Mouse (Mus musculus) intestine, embryonic 16.5 days (tissue): ENCODE data around the gene Rtn4rl1. TPM values are rescaled to one million over a fixed set of nuclear protein-coding genes. Genes with fewer than 3 reads are reported as not detected.

Source experiments
- ATAC-seq: fragments of 200-750 bp; cut with Nextera tagmentation; 2 replicates; pipeline ENCODE4 v1.8.0; 2017; ENCODE audit warnings: moderate TSS enrichment, moderate library complexity
- H3K27ac ChIP-seq: fragments of 300-500 bp; sonication (generic); 2 replicates; pipeline ENCODE4 v1.5.1; 2014; ENCODE audit warnings: mild to moderate bottlenecking, low read length
- H3K27me3 ChIP-seq: fragments of 300-500 bp; sonication (generic); replicated peaks from 2 replicates; pipeline ENCODE4 v1.6.1; 2014; ENCODE audit warnings: low read length, control low read depth, mixed read lengths; ENCODE audit not compliant: control insufficient read depth, insufficient read depth
- H3K36me3 ChIP-seq: fragments of 300-500 bp; sonication (generic); 2 replicates; pipeline ENCODE4 v1.6.1; 2014; ENCODE audit warnings: low read length, control low read depth; ENCODE audit not compliant: control insufficient read depth, insufficient read depth
- H3K4me1 ChIP-seq: fragments of 300-500 bp; sonication (generic); 2 replicates; pipeline ENCODE4 v1.6.1; 2014; ENCODE audit warnings: low read length, control low read depth, mixed read lengths; ENCODE audit not compliant: control insufficient read depth, insufficient read depth
- H3K4me2 ChIP-seq: fragments of 300-500 bp; sonication (generic); 2 replicates; pipeline ENCODE4 v1.6.1; 2014; ENCODE audit warnings: low read depth, low read length, control low read depth
- H3K4me3 ChIP-seq: fragments of 300-500 bp; sonication (generic); 2 replicates; pipeline ENCODE4 v1.5.1; 2014; ENCODE audit warnings: mild to moderate bottlenecking, low read length
- H3K9ac ChIP-seq: fragments of 300-500 bp; sonication (generic); 2 replicates; pipeline ENCODE4 v1.6.1; 2014; ENCODE audit warnings: low read depth, low read length
- H3K9me3 ChIP-seq: fragments of 300-500 bp; sonication (generic); 2 replicates; pipeline ENCODE4 v1.6.1; 2016; ENCODE audit warnings: low read length, control low read depth; ENCODE audit not compliant: control insufficient read depth
- WGBS: fragments of 180-500 bp; shearing (Covaris S2); extraction: QIAGEN DNeasy Blood & Tissue Kit; methylation state at CpG from one replicate; pipeline ENCODE4 v1.1.7; 2014; 5-methylcytosine and 5-hydroxymethylcytosine counted together
- polyA plus RNA-seq: library from polyadenylated mRNA; unstranded; fragments of >200 nt; fragmentation: Nextera tagmentation; extraction: Ambion mirVana; gene quantifications from 2 replicates; pipeline ENCODE4 v1.2.1, GENCODE M21; 2015

Rtn4rl1 gene
- polyA plus RNA-seq, 1 experiment from 2014 or later: 1.5 TPM

GRCm38 (mm10) chr11:75192336-75193214 is 1.0 kb upstream of the Rtn4rl1 start:
- no peaks in the 10 kb centered on the region for H3K36me3 ChIP-seq
- H3K27ac ChIP-seq: no peak overlapping the region
- H3K9ac ChIP-seq: peak overlapping the region; percentile 60
- H3K27me3 ChIP-seq: peaks cover 36% of the 10 kb centered on the region
- peaks cover 26% of the 10 kb centered on the region for H3K4me1 ChIP-seq
- WGBS: 25% methylated on average over 13 of the region's 13 CpGs
- H3K4me3 ChIP-seq: peak overlapping the region; percentile 60
- peak; percentile 43 for ATAC-seq
- H3K4me2 ChIP-seq: peak overlapping the region; percentile 90
- no peaks in the 10 kb centered on the region for H3K9me3 ChIP-seq

GRCm38 (mm10) chr11:75194121-75194849 is 702 bp downstream of the Rtn4rl1 start:
- peaks cover 36% of the 10 kb centered on the region for H3K27me3 ChIP-seq
- no peak for ATAC-seq
- H3K27ac ChIP-seq: no peak overlapping the region
- H3K4me3 ChIP-seq: peak overlapping the region; percentile 60
- H3K9ac ChIP-seq: peak overlapping the region; percentile 60
- H3K36me3 ChIP-seq: no peaks in the 10 kb centered on the region
- peaks cover 23% of the 10 kb centered on the region for H3K4me1 ChIP-seq
- under 1% methylated on average over 52 of the region's 52 CpGs for WGBS
- H3K4me2 ChIP-seq: peak overlapping the region; percentile 90
- H3K9me3 ChIP-seq: no peaks in the 10 kb centered on the region

- 1% methylated on average over 39 of the region's 39 CpGs for WGBS
- Histone ChIP-seq H3K9ac (peak overlapping the region; percentile 60), H3K4me2 (peak overlapping the region; percentile 90), H3K4me1 (peaks cover 20% of the 10 kb centered on the region), H3K27ac (no peak overlapping the region), H3K27me3 (peaks cover 36% of the 10 kb centered on the region), H3K4me3 (peak overlapping the region; percentile 60), H3K36me3 (no peaks in the 10 kb centered on the region), H3K9me3 (no peaks in the 10 kb centered on the region)
- no peak for ATAC-seq
Measured at GRCm38 (mm10) chr11:75194850-75195461, 1.4 kb downstream of the Rtn4rl1 start.

- Histone ChIP-seq H3K9me3 (no peaks in the 10 kb centered on the region), H3K27me3 (peaks cover 36% of the 10 kb centered on the region), H3K36me3 (no peaks in the 10 kb centered on the region), H3K27ac (no peak overlapping the region), H3K4me3 (no peak overlapping the region), H3K4me2 (no peak overlapping the region), H3K9ac (no peak overlapping the region), H3K4me1 (peaks cover 20% of the 10 kb centered on the region)
- 69% methylated on average over 6 of the region's 6 CpGs for WGBS
- no peak for ATAC-seq
Measured at GRCm38 (mm10) chr11:75196131-75196530, 2.5 kb downstream of the Rtn4rl1 start.

DNA sequence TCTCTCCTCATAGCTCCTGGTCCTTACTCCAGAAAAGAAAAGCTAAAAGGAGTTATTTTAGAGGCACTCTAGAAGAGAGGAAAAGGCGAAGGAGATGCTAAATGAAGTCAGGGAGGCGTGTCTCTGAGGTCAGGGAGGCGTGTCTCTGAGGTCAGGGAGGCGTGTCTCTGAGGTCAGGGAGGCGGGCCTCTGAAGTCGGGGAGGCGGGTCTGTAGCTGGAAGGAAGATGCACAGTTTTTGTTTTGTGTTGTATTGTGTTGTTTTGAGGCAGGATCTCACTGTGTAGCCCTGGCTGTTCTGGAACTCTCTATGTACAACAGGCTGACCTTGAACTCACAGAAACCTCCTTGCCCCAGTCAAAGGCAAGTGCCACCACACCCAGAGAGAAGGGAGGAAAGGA is 4.4 kb downstream of the Rtn4rl1 start:
- Histone ChIP-seq H3K9me3 (no peaks in the 10 kb centered on the region), H3K36me3 (no peaks in the 10 kb centered on the region), H3K27me3 (peaks cover 35% of the 10 kb centered on the region), H3K4me3 (no peak overlapping the region), H3K4me2 (no peak overlapping the region), H3K9ac (no peak overlapping the region), H3K4me1 (peaks cover 20% of the 10 kb centered on the region), H3K27ac (no peak overlapping the region)
- ATAC-seq: no peak
- 43% methylated on average over 7 of the region's 7 CpGs for WGBS

DNA sequence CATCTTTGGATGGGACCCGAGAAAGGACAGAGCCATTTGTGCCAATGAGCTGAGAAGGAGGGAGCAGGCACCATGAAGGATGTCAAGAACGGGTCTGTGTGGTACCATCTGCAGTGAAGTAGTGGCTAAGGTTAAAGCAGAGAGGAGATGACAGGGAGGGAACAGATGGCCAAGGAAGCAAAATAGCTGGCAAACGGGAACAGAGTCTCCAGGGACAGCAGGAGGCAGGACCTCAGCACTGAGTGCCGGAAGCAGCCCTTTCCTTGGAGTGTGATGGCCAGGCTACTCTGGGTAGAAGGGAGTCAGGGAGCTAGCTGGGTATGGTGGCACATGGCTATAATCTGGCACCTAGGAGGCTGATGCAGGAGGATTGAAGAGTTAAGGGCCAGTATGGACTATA is 5.2 kb downstream of the Rtn4rl1 start:
- 67% methylated on average over 4 of the region's 4 CpGs for WGBS
- no peaks in the 10 kb centered on the region for H3K36me3 ChIP-seq

GRCm38 (mm10) chr11:75199951-75200350 is 6.4 kb downstream of the Rtn4rl1 start:
- no peak overlapping the region for H3K4me2 ChIP-seq

More for the DNA sequence above, 5.2 kb downstream of the Rtn4rl1 start:
- no peak overlapping the region for H3K4me3 ChIP-seq
- peaks cover 26% of the 10 kb centered on the region for H3K27me3 ChIP-seq
- no peak for ATAC-seq
- H3K9ac ChIP-seq: no peak overlapping the region
- H3K4me1 ChIP-seq: peaks cover 16% of the 10 kb centered on the region
- H3K9me3 ChIP-seq: no peaks in the 10 kb centered on the region
- H3K4me2 ChIP-seq: no peak overlapping the region
- H3K27ac ChIP-seq: no peak overlapping the region

GRCm38 (mm10) chr11:75200935-75201334 is 7.4 kb downstream of the Rtn4rl1 start:
- Histone ChIP-seq H3K27ac (no peak overlapping the region), H3K9ac (no peak overlapping the region), H3K36me3 (no peaks in the 10 kb centered on the region), H3K9me3 (no peaks in the 10 kb centered on the region), H3K4me1 (peaks cover 1% of the 10 kb centered on the region; the same call in 1 of the 2 replicates), H3K4me3 (no peak overlapping the region), H3K4me2 (no peak overlapping the region), H3K27me3 (peaks cover 5% of the 10 kb centered on the region)
- WGBS: 86% methylated on average over 12 of the region's 12 CpGs
- ATAC-seq: no peak

More at GRCm38 (mm10) chr11:75199951-75200350, 6.4 kb downstream of the Rtn4rl1 start:
- no peak overlapping the region for H3K4me3 ChIP-seq
- peaks cover 4% of the 10 kb centered on the region for H3K4me1 ChIP-seq
- H3K27ac ChIP-seq: no peak overlapping the region
- 61% methylated on average over 5 of the region's 5 CpGs for WGBS
- H3K9ac ChIP-seq: no peak overlapping the region
- H3K27me3 ChIP-seq: peaks cover 15% of the 10 kb centered on the region
- no peaks in the 10 kb centered on the region for H3K9me3 ChIP-seq
- no peak for ATAC-seq
- H3K36me3 ChIP-seq: no peaks in the 10 kb centered on the region

DNA sequence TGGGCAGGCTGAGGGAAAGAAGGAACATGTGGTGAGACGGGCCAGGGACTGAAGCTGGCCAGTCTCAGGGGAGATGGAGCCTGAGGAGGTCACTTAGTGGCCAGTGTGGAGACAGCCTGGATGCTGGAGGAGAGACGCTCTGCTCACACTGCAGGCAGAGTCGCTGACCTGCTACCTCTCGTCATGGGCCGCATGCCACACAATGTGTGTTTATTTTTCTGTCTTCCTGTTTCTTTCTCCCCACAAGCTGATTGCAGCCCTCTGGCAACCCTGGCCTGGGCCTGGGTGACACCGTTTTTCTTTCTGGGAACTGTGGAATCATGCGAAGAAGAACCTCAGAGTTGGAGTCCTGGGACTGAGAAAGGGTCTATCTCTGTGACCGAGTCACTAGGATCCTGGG is 8.1 kb downstream of the Rtn4rl1 start:
- H3K27ac ChIP-seq: no peak overlapping the region
- no peaks in the 10 kb centered on the region; the same call in 1 of the 2 replicates for H3K27me3 ChIP-seq
- H3K9me3 ChIP-seq: no peaks in the 10 kb centered on the region
- no peak overlapping the region for H3K4me3 ChIP-seq
- no peak overlapping the region for H3K4me2 ChIP-seq
- no peak for ATAC-seq
- peaks cover 4% of the 10 kb centered on the region; the same call in 1 of the 2 replicates for H3K4me1 ChIP-seq
- H3K9ac ChIP-seq: no peak overlapping the region
- 51% methylated on average over 8 of the region's 8 CpGs for WGBS
- no peaks in the 10 kb centered on the region for H3K36me3 ChIP-seq
